Mouse (Mus musculus) heart, adult 2 months (tissue): ENCODE results near the gene Ndufc1.

Source experiments
- CTCF ChIP-seq: fragments of 200-600 bp; IDR thresholded peaks from 2 replicates; pipeline ENCODE4 v1.8.1; 2022; ENCODE audit warnings: antibody characterized with exemption, mild to moderate bottlenecking, moderate library complexity
- EP300 ChIP-seq: fragments of 200-500 bp; IDR thresholded peaks from 2 replicates; pipeline ENCODE4 v1.6.1; 2011; ENCODE audit warnings: low read depth, low read length, control low read depth; ENCODE audit not compliant: insufficient read depth

GRCm38 (mm10) chr3:51417135-51417458 is 8.3 kb upstream of the Ndufc1 start:
- TF ChIP-seq CTCF = no peak
- TF ChIP-seq EP300 = no peak
